Mouse (Mus musculus): ENCODE measurements around the gene Sp2.
A peak's percentile ranks its signal among the peaks of the same experiment; 100 is the strongest.

Sp2 gene

DNA sequence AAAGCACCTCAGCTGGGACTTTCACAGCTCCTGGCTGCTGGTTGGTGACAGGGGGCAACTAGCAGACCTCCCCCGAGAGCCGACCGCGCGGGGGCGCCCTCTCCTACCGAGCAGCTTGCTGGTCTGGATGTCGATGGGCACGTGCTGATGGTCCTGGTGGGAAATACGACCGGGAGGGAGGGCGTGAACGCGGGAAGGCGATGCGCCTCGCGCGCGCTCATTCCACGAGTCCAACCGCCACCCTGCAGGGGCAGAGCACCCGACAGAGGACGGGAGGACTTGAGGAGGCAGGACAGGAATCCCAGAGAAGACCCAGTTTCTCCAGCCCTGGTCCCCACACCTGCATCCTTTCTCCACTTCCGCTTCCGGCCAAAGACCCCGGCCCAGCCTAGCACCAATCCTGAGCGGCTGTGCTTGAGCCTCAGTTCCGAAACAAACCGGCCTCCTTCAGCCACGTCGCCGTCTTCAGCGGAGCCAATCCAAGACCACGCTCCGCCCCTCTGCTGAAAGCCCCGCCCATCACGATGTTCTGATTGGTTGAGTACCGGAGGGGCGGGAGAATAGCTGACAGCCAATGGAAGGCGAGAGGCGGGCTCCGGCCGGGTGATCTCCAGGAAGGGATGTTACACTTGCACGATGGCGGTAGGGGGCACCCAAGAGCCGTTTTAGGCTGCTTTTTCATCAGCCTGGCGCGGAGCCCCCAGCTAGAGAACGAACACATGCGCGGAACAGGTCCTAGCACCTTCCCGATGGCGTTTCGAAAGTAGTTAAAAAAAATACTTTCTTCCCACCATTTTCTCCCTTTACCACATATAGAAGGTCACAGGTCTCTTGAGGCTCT is 66.5 kb downstream of the Sp2 start, which contains the start of gene Cdk5rap3:
Cdk5rap3 (minus strand) TSS at position 453 of the 841 bp plus-strand sequence.
- peak; percentile 99 to 100 for DNase-seq (ENCODE audit: inconsistent age in 2 of 2, low spot score in 1 of 2)

DNA sequence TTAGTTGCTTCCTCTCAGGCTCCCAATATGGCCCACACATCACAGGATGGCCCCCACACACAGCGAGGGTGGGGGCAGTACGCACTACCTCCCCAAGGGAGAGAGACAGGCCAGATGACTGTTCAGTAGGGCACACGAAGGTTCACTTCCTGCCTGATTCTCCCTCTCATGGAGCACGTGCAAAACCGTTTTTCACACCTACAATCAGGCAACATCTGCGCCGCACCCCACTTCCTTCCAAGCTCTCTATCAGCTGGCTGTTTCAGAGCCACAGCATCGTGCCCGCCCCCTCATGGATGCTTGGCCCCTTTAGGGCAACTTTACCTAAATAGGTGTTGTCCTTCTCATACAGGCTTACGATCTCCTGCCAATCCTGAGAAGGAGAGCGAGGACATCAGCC is 70.1 kb downstream of the Sp2 start:
- no peak for DNase-seq (ENCODE audit: inconsistent age in 2 of 2, low spot score in 1 of 2)

DNA sequence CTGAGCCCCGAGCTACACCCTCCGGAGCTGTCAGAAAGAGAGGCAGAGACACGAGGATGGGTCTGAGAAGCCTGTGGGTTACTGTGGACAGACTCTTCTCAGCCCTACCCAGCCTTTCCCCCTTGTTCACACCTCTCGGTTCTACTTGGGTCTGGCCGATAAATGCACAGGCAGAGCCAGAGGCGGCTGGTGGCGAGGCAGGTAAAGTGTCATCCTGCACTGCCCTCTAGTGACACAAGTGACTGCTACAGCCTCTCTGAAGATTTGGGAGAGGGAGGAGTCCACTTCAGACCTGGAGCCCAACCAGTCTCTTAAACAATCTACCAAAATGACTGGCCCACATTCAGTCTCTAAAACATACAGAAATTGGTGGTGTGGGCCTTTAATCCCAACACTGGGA is 72.8 kb downstream of the Sp2 start:
- DNase-seq (ENCODE audit: inconsistent age in 2 of 2, low spot score in 1 of 2) = peak; percentile 81 to 92

DNA sequence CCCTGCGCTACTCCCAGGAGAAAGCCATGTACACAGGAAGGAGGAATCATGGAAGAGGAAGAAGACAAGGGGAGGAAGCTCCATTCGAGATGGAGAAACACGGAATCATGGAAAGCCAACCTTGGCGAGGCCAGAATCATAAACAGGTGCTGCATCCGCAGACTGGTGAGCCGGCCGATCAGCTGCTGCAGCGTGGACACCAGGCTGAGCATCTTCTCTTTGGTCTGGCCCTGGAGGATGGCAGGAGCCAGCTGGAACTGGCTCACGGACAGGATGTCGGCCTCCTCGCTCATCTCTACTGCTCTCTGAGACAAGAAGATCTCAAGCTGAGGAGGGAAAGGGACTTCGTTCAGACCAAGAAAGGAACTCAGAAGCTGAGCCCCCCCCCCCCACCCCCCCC is 74.2 kb downstream of the Sp2 start:
- DNase-seq (ENCODE audit: inconsistent age in 2 of 2, low spot score in 1 of 2) = no peak

DNA sequence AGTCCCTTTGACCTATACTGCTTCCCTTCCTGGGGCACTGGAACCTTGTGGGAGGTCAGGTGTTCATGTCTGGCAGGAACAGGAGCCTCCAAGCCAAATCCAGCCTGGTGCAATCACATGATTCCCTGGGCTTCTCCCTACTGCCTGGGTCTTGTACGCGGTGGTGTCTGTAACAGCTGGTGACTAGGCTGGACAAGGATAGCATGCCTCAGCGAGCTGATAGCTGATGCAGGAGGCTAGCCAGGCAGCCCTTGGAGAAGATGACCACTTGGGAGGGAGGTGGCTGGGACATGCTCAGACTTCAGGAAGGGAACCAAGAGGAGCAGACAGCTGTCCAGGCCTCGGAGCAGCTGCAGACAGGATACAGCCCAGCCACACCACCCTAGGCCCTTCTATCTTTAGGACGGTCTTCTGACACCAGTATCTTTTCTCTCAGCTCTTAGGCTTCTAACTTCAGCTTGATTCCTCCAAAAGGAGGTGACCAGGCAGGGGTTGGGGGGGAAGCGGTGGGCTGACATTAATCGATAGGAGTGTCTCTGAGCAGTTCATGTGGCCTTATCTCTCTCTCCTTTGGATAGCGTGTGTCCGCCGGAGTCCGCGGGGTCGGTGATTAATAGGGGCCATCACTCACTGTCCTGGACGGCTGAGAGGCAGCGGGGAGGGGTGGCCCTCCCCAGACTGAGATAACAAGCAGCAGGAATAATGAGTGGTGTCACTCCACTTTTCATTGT is 76.2 kb downstream of the Sp2 start:
- peak in 1 of 2 experiments; percentile 54 for DNase-seq (ENCODE audit: inconsistent age in 2 of 2, low spot score in 1 of 2)
